Mouse (Mus musculus): ENCODE measurements around the gene Uvrag.
"Not testable (repeated sequence)": the region's sequence is repeated elsewhere in the genome, so short reads cannot be mapped to it uniquely, and the experiment has no call there.

Uvrag gene

DNA sequence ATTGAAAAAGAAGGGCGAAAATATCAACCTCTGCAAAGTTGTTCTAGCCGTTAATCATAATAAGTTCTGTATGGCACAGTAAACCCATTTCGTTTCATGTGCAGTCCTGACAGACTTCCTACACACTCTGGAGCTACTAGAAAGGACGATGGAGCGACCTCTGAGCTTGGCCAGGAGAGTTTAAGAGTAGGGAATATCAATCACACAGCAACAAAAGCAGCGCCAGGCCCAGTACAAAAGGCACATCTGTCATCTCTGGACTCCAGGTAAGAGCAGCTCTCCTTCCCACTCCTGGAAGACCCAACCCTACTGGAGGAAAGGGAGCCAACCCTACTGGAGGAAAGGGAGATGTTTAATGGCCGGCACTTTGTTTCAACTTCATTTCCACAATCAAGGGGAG is 43.2 kb downstream of the Uvrag start:
- no peak for DNase-seq (ENCODE audit: low read depth)

DNA sequence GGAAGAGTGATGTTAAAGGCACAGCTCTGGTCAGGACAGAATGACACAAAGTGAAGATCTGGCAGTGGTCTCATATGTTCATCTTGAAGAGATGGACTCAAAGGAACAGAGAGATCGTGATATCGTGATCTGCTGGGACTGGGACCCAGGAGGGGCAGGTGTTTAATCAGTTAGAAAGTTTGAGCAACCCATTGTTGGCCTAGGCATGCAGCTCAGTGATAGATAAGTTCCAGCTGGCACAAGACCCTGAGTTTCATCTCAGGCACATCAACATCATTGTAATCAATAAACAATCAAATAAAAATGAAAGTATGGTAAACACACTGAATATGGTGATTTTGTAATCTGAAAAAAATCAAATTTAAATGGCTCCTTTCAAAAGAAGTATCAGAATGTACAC is 43.8 kb downstream of the Uvrag start:
- no peak for DNase-seq (ENCODE audit: low read depth)

DNA sequence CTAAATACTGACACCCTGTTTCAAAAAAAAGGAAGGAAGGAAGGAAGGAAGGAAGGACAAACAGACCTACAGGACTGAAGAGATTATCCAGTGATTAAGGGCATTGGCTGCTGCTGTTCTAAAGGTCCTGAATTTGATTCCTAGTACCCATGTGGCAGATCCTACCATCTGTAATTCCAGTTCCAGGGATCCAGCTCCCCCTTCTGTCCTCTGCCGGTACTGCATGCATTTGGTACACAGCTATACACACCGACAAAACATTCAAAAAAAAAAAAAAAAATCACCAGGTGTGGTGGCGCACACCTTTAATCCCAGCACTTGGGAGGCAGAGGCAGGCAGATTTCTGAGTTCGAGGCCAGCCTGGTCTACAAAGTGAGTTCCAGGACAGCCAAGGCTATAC is 45.8 kb downstream of the Uvrag start:
- peak; percentile 27 for DNase-seq (ENCODE audit: low read depth)

DNA sequence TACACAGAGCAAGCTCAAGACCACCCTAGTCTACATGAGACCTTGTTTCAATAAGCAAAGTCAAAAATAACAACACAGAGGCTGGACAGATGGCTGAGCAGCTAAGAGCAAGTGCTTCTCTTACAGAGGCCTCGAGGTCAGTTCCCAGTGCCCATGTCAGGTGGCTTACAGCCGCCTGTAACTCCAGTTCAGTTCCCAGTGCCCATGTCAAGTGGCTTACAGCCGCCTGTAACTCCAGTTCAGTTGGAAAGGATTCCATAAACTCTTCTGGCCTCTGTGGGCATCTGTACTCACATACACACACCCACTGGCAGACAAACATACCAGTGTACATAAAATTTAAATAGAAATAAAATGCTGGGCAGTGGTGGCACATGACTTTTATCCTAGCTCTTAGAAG is 46.6 kb downstream of the Uvrag start:
- no peak for DNase-seq (ENCODE audit: low read depth)

DNA sequence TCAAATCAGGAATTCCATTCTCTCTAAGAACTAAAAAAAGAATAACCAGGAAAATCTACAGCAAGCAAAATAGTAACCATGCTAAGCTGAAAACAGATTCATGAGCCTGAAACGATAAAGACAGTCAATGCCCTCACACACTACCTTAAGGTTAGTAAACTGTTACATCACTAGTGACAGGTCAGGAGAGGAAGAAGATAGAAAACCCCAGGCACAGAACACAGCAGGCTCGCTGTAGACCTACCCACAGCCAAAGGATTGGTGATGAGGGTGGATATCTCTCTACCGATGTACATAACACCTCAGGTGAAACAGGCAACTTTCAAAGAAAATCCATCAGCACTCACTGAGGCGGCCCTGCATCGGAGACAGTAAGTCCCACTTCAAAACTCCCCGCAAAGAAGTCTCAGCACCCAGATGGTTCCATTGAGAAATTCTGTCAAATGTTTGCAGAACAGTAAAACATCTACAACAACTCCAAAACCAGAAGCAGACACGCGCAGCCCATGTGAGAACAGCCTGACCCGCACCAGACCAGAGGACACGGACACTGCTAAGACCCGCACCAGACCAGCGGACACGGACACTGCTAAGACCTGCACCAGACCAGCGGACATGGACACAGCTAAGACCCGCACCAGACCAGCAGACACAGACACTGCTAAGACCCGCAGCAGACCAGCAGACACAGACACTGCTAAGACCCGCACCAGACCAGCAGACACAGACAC is 48.9 kb downstream of the Uvrag start:
- no peak for DNase-seq (ENCODE audit: low read depth)

DNA sequence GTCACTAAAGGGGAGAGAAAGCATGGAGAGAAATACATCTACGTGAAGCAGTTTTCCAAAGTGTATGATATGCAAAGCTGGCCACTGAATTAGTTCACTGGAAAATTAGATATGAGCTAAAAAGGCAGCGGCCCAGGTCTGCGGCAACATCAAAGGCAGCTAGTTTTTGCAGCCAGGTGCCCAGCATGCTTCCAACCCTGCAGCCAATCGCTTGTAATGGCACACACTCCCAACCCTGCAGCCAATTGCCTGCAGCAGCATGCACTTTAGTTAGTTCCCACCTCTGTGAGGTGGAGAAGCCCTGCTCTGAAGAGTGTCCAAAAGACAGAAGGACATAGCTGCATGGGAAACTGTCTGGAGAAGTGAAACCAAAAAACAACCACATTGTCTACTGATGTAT is 51.2 kb downstream of the Uvrag start:
- DNase-seq (ENCODE audit: low read depth), result no peak

DNA sequence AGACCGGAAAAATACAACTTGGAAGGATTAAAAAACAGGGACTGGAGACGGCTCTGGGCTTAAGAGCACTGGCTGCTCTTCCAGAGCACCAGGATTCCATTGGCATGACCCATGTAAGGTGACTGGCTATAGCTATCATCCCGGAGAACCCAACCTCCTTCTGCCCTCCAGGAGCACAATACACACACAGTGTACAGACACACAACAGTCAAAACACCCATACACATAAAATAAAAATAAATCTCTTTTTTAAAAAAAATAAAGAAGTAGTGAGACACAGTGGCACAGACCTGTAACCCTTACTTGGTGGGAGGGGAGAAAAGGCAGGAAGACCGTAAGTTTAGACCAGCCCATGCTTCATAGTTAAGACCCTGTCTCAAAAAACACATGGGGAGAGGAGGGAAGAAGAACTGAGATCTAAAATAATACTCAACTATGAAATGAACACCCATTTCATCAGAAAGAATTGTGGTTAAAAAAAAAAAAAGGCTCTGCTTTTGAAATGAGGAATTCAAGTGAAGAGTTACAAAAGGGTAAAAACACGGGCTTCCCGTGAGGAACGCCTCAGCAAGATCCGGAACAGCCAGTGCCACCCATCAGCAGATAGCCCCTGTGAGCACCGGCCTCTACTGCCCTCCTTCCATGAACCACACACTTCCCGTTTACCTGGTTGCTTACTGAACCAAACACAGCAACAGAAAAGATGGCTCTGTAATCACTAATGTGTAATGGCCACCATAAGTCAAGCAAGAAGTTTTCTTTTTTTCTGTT is 52.2 kb downstream of the Uvrag start:
- DNase-seq (ENCODE audit: low read depth), result no peak

DNA sequence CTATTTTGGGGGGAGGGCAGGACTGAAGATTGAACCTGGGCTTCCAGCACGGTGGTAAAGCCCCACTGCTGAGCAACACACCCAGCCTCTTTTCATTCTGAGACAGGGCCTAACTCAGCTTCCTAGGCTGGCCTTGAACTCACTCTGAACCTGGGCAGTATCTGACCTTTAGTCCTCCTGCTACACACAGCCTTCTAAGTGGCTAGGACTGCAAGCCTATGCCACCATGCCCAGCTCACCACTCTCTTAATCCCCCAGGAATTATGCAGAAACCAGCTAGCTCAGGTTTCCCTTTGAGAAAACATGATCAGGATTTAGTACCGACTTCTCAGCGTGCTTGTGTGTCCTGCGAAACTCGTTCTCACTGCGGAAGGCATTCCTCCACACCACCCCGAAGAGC is 53.4 kb downstream of the Uvrag start:
- DNase-seq (ENCODE audit: low read depth), result no peak

DNA sequence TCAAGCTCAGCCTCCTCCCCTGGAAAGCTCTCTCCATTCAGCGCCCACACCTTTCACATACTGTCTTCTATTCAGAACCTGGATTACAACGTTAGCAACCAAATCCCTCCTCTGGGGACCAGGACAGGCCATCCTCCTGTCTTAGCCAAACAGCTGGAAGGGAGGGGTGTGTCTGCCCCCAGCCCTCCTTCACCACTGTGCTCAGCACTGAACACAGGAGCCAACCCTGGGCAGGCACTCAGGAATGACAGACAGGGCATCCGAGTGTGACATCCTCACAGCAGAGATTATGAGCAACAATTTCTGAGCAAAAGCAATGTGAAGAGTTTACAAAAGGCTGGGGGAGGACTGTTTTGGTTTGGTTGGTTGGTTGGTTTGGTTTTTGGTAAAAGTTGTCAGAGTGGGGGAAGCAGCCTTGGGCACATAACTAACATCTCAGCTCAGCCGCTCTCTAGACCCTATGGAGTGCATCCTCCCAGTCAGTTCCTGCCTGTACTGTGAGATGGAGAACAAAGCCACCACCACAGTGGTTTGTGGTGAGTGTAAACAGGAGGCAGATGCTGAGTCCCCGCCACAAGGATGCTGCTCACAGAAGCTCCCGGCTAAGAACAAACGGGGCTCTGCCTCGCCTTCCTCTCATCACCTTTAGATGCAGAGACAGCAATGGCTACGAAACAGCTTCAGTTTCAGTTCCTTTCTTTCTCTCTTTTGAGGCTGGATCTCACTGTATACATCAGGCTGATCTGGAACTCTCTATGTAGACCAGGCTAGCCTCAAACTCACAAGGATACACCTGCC is 54.1 kb downstream of the Uvrag start:
- no peak for DNase-seq (ENCODE audit: low read depth)

DNA sequence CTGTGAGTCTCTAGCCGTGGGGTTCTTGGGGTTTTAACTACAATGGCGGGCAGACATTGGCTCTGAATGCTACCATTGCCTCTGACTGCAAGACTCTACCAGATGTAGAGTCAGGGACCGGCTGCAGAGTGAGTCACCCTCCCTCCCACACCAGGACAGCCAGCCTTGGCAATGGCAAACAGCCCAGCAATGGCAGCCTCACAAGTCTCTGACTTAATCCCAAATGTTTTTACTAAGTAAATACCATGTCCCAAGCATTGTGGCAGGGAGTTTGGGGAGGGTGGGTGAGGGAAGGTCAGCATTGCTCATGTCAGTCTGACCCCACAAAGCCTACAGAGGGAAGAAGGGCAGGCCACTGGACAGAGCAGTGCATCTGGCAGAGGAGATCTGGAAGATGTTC is 55.7 kb downstream of the Uvrag start:
- DNase-seq (ENCODE audit: low read depth), result no peak

DNA sequence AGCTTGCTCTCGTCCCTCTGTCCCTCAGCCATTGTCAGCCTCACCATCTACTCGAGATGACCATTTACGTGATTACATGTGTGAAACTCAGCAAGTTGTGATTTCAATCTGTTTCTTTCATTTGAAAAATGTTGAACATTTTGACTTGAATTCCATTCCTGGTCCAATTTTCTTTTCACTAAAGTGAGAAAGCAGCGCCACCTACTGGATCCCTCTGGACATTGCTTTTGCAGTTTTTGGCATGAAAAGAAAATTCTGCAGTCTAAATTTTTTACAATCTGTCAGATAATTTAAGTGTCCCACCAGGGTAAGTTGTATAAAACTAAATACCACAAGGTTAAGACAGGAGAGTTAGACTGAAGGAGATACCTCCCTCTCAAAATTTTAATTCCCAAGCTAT is 61.4 kb downstream of the Uvrag start:
- DNase-seq (ENCODE audit: low read depth), result peak; percentile 34

DNA sequence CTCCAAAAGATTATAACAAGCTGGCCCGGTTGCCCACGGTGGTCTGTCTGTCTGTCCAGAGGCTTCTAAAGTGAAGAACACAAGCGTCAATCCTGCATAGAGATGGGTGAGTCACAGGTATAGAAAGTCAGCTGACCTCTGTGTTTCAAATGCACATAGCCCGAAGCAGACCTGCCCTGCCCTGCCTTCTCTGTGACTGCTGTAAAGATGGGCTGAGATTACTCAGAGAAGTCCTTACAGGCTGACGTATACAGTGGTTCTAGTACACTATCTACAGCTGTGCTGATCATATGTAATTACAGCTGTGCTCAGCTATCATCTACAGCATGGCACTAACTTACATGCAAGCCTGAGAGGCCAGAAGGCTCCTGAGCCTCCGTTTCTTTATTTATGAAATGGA is 62.1 kb downstream of the Uvrag start:
- DNase-seq (ENCODE audit: low read depth), result no peak

DNA sequence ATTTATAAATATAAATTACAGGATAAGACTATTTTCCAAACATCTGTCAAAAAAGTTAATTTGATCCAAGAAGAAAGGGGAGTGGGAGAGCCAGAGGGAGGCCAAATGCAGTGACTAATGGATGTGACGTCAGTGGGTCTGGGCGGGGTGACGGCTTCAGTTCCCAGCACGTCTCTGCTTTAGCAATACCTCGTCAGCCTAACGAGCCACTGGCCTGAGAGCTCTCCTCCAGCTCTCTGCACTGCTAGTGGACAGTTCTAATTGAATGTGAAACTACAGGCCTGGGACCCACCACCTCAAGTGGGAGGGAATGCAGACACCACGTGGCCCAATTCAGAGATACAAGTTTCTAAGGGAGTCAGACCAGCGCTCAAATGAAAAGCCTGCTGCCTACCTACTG is 63.7 kb downstream of the Uvrag start:
- DNase-seq (ENCODE audit: low read depth), result no peak

DNA sequence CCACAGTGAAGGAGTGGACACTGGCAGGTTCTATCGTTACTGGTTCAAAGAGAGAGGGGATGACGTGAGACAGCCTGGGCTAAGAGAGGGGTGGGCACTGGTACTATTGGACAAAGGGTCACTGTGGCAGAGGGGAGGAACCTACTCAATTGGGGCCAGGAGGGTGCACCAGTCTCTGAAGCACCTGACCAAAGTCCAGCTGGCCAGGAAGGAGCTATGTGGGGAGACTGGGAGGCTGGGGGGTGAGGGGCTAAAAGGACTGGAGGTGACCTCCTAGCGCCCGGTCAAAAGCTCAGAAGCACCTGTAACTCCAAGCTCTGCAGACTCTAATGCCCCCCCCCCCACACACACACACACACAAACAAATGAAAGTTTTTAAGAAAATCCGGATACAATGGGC is 65.8 kb downstream of the Uvrag start:
- no peak for DNase-seq (ENCODE audit: low read depth)

DNA sequence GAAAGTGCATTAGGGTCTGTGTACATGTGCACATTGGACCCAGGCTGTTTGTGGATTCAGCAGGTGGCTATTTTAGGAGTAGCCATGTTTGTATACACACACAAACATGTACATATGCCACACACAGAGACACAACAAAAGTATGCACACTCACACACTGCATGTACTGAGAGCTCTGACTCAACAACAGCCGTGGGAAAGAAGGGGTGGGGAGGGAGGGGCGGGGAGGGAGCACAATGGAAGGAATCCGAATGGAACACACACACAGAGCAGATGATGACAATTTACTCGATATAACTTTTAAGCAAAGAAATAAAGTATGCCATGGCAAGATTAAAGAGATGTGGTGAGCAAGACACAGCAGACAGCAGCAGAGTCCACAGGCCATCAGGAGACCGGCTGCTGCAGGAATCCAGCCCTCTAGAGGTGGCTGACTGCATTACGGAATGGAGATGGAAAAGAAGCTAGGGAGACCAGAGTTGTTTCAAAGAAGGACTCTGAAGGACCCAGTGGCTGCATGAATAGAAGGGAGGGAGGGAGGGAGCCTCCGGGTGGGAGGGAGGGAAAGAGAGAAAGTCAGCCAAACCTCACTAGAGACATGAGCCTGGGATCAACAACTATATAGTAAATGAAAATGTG is 67.1 kb downstream of the Uvrag start:
- DNase-seq (ENCODE audit: low read depth), result peak; percentile 7

DNA sequence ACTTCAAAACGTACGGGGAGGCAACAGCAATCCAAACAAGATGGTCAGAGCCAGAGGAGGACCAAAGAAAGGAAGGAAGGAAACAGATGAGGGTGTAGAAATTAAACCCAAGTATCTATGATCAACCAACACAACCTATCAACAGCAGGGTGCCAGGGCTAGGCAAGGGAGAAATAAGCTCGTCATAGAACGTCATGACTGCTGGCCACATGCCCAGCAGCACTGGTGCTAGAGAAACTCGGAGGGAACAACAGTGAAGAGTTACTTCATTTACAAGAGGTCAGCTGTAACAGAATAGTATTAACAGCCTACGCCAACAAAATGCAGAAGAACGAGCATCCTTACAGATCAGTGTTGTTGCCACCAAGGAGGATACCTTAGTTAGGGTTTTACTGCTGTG is 73.2 kb downstream of the Uvrag start:
- no peak for DNase-seq (ENCODE audit: low read depth)

DNA sequence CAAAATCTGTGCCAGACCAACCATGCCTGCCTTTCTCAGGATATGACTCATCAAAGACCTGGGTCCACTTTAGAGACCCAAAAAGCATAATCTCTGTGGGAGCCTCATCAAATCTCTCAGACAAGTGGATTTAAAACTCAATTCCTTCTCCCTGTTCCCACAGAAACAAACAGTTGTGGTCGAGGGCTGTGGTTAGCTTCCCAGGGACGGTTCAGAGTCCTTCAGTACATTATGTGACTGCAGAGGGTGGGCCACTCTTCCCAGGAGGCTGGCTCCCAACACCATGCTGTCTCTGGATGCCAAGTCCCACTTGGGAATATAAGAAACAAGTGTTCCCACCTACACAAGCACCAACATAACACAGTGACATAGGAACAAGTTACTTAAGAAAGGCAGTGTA is 75.0 kb downstream of the Uvrag start:
- no peak for DNase-seq (ENCODE audit: low read depth)

DNA sequence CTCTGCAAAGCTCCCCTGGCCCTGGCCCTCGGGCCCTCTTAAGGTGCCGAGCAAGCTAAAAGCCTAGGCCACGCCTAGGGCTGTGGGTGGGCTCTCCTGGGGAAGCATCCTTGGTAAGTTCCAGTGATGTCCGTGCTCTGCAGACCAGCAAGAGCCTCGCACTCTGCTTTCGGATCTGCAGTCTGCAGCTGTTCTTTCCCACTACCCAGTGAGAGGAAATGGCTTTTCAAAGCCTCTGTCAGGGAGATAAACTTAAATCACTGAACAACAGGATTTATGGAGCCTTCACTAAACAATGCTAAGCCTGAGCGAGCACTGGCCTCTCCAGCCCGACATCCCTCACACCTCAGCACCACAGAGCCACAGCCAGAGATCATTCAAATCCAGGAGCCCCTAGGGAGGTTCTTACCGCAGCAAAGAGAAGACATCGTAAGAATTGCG is 75.5 kb downstream of the Uvrag start:
- DNase-seq (ENCODE audit: low read depth), result no peak

DNA sequence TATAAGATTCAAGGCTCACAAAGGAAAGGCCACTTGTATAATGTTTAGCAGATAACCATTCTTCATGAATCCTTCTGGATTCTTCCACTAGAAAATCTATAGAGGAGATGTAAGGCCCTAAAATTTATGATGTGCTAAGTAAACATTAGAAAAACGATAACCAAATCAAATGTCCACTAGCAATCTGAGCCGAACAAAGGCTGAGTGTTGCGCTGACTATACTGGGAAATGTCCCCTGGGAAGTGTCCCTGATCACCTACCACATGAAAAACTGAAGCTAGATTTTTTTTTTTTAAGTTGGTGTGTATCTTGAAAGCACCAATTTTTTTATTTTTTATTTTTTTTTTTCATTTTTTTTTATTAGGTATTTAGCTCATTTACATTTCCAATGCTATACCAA is 76.1 kb downstream of the Uvrag start:
- no peak for DNase-seq (ENCODE audit: low read depth)

DNA sequence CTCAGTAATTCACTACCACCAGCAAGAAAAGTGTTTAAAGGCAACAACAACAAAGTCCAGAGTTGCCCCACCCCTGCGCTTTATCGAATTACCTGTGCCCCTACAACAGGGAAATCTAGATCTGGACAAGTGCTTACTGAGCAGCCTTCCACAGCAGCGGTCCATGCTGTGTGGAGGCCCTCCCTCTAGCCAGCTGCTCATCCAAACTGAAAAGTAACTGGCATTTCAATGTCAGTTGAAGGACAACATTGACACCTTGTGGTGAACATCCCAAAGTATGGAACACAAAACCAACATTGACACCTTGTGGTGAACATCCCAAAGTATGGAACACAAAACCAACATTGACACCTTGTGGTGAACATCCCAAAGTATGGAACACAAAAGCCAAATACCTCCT is 78.7 kb downstream of the Uvrag start:
- not testable (repeated sequence) for DNase-seq (ENCODE audit: low read depth)

DNA sequence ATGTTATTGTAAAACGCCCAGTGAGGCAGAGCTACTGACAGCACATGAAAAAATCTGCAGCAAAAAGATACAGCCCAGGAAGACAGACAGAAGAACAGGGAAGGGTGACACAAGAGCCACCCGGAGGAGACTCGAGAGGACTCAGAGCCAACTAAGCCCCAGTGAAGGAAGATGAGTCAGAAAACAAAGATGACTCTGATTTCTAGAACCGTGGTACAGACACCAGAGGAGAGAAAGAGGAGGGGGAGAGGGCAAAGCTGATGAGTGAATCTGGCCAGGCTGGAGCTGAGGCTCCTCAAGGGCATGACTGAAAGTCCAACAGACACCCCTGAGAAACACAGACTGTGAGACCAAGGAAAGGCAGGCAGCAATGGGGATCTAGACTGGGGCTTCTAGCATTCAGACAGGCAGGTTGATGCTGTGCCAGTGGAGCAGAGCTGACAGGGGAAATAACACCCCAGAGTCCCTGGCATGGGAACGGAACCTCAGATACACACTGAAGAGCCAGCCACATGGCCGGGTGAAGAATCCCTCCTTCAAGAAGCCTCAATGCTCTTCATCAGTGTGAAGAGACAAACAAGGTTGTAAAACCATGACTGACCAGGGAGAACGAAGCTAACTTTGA is 79.8 kb downstream of the Uvrag start:
- DNase-seq (ENCODE audit: low read depth), result no peak

DNA sequence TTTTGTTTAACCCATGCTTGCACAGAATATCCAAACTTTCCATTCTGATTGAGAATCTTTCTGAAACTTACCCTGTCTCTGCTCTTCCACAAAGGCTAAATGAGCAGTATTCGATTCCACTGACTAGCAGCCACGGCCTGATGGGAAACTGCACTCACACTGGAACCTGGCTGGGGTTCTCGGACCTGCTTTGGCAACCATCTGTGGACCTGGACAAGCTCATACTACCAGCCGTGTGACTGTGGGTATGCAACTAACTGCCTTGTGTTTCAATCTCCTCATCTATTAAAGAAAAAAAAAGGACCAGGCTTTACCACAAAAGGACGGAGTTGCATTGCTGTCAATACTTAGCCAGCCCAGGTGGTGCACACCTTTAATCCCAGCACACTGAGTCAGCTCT is 80.5 kb downstream of the Uvrag start:
- DNase-seq (ENCODE audit: low read depth), result no peak

Data from c-Kit-positive CD71-positive TER-119-negative erythroid progenitor cells, embryonic 14.5 days (primary cell).